Mouse (Mus musculus) liver, adult 2 months (tissue): Measurements from ENCODE around the gene Mllt10.

ENCODE experiments used
- CTCF ChIP-seq: fragments of 200-500 bp; IDR thresholded peaks from 2 replicates; pipeline ENCODE4 v1.5.1; 2011; ENCODE audit warnings: low read depth, low read length, control low read depth
- POLR2A ChIP-seq: fragments of 200-500 bp; IDR thresholded peaks from 2 replicates; pipeline ENCODE4 v1.6.1; 2011; ENCODE audit warnings: low read length, control low read depth; ENCODE audit not compliant: insufficient read depth; ENCODE audit errors: extremely low read depth

DNA sequence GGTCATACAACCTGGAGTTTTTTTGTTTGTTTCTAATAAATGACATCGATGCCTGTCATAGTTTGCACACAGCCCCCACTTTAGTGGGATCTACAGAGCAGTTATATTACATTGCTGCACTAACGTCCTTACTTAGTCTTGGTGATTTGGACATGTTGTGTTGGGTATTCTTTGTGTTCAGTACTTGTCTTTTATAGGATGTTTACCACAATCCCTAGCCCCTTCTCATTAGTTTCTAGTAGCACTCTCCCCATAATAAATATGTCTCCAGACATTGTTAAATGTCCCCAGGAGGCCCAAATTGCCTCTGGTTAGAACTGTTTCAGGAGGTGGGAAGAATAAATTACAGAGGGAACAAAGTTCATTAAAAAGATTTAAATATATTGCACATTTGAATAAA is 110.5 kb downstream of the Mllt10 start:
- TF ChIP-seq CTCF (no peak), POLR2A (no peak)
